Mouse (Mus musculus) lung, postnatal 0 days (tissue): ENCODE measurements around the gene Bcr.

Experiments
- CTCF ChIP-seq: IDR thresholded peaks from 2 replicates; pipeline ENCODE4 v1.5.1; 2016; ENCODE audit warnings: antibody characterized with exemption, mild to moderate bottlenecking
- EP300 ChIP-seq: IDR thresholded peaks from 2 replicates; pipeline ENCODE4 v1.6.1; 2016; ENCODE audit warnings: antibody characterized with exemption, mild to moderate bottlenecking, control low read depth

DNA sequence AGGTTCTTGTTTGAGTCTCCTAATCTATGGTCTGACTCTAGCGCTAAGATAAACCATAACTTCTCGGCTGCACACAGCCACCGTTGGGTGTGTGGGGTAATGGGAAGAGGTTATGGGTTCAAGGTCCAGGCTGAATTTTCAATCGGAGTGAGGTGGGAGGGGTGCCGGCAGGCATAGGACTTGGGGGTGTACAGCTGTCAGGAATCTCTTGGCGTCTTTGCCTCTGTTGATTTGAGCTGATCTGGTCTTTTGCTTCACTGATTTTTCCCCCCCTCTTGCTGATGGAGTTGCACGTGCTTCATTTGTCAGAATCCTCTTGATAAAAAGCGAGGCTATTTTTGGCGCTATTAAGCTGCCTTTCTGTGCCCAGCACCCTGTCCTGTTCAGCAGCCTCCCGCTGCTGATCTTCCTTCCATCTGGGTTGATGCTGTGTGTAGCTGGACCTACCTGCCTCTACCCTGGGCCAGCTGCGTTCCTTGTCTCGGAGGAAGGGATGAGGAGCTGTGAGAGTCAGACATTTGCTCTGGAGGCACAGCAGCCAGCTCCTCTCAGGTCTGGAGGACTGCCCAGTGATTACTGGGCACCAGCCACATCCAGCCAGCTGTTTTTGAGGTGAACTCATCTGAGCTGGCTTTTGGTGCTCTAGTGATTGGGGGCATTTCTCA is 3.0 kb downstream of the Bcr start:
- TF ChIP-seq CTCF = no peak
- TF ChIP-seq EP300 = no peak
